Mouse (Mus musculus) CH12.LX (cell line): ENCODE measurements around the gene Nbas. TPM values are rescaled to one million over a fixed set of nuclear protein-coding genes. Genes with fewer than 3 reads are reported as not detected.

Experiments
- DNase-seq: peaks from one replicate; pipeline ENCODE4 v3.0.0-alpha.2; 2013; ENCODE audit errors: extremely low read depth
- H3K27ac ChIP-seq: 2 replicates; pipeline ENCODE4 v1.5.1; 2012; ENCODE audit warnings: low read depth, mild to moderate bottlenecking, control low read depth, moderate library complexity; ENCODE audit not compliant: insufficient read depth
- H3K27me3 ChIP-seq: replicated peaks from 2 replicates; pipeline ENCODE3; 2012; ENCODE audit warnings: inconsistent platforms
- H3K36me3 ChIP-seq, 2 experiments: replicated peaks in 1 of 2; 2 replicates each; pipeline versions ENCODE3 to v1.6.1; 2012; ENCODE audit warnings: inconsistent platforms in 1 of 2, low read length in 1 of 2, mild to moderate bottlenecking in 1 of 2, mixed read lengths in 1 of 2, moderate library complexity in 1 of 2; ENCODE audit not compliant: control insufficient read depth in 1 of 2, insufficient read depth in 1 of 2
- H3K4me1 ChIP-seq, 2 experiments: 2 replicates each; pipeline ENCODE4 v1.6.1; 2012; ENCODE audit warnings: inconsistent platforms in 1 of 2, moderate library complexity in 1 of 2; ENCODE audit not compliant: insufficient read depth in 2 of 2, control insufficient read depth in 1 of 2
- H3K4me2 ChIP-seq: 2 replicates; pipeline ENCODE4 v1.6.1; 2012; ENCODE audit warnings: low read depth, mild to moderate bottlenecking, control low read depth; ENCODE audit not compliant: poor library complexity, insufficient read depth, severe bottlenecking
- H3K4me3 ChIP-seq, 3 experiments: fragments of 150-350 bp in 1 of 3; sonication (generic) in 1 of 3; replicated peaks in 1 of 3; 2 replicates each; pipeline versions ENCODE3 to v1.5.1; 2011 to 2012; ENCODE audit warnings: low read depth in 2 of 3, low read length in 2 of 3, mild to moderate bottlenecking in 2 of 3, moderate library complexity in 2 of 3, control low read depth in 1 of 3, improper control_type of control experiment in 1 of 3, inconsistent platforms in 1 of 3, mixed read lengths in 1 of 3; ENCODE audit not compliant: poor library complexity in 1 of 3
- H3K79me2 ChIP-seq: replicated peaks from 2 replicates; pipeline ENCODE4 v1.6.1; 2012; ENCODE audit warnings: mild to moderate bottlenecking, moderate library complexity; ENCODE audit not compliant: control insufficient read depth, poor library complexity, insufficient read depth, severe bottlenecking; ENCODE audit errors: extremely low read depth
- H3K9ac ChIP-seq: 2 replicates; pipeline ENCODE4 v1.6.1; 2012; ENCODE audit warnings: low read depth, mild to moderate bottlenecking, control low read depth, moderate library complexity; ENCODE audit not compliant: insufficient read depth
- H3K9me3 ChIP-seq: replicated peaks from 2 replicates; pipeline ENCODE3; 2012; ENCODE audit warnings: low read length, inconsistent platforms, mixed read lengths
- BHLHE40 ChIP-seq: IDR thresholded peaks from 2 replicates; pipeline ENCODE4 v1.6.1; 2011; ENCODE audit warnings: mild to moderate bottlenecking, low read depth, low read length, improper control_type of control experiment
- CHD2 ChIP-seq: IDR thresholded peaks from 2 replicates; pipeline ENCODE4 v1.6.1; 2011; ENCODE audit warnings: low read length, improper control_type of control experiment
- CTCF ChIP-seq, 2 experiments: IDR thresholded peaks in 1 of 2; conservative IDR thresholded peaks in 1 of 2; 2 replicates each; pipeline ENCODE4 v1.5.1; 2011 to 2012; ENCODE audit warnings: low read depth in 2 of 2, low read length in 2 of 2, improper control_type of control experiment in 1 of 2, inconsistent platforms in 1 of 2, mild to moderate bottlenecking in 1 of 2, moderate library complexity in 1 of 2
- EP300 ChIP-seq: IDR thresholded peaks from 2 replicates; pipeline ENCODE4 v1.6.1; 2011; ENCODE audit warnings: low read length, improper control_type of control experiment
- ETS1 ChIP-seq: conservative IDR thresholded peaks from 2 replicates; pipeline ENCODE4 v1.6.1; 2012; ENCODE audit warnings: low read depth, mild to moderate bottlenecking, inconsistent platforms, low read length, improper control_type of control experiment, moderate library complexity
- IRF4 ChIP-seq: IDR thresholded peaks from 2 replicates; pipeline ENCODE4 v1.6.1; 2014; ENCODE audit warnings: low read depth, mild to moderate bottlenecking, inconsistent platforms, low read length, improper control_type of control experiment
- JUN ChIP-seq: IDR thresholded peaks from 2 replicates; pipeline ENCODE4 v1.6.1; 2011; ENCODE audit warnings: low read depth, mild to moderate bottlenecking, low read length, improper control_type of control experiment, moderate library complexity; ENCODE audit not compliant: insufficient read depth
- JUND ChIP-seq: conservative IDR thresholded peaks from 2 replicates; pipeline ENCODE4 v1.6.1; 2011; ENCODE audit warnings: low read depth, low read length, improper control_type of control experiment
- MAFK ChIP-seq: IDR thresholded peaks from 2 replicates; pipeline ENCODE4 v1.6.1; 2011; ENCODE audit warnings: low read length, improper control_type of control experiment; ENCODE audit not compliant: insufficient replicate concordance
- MAZ ChIP-seq: IDR thresholded peaks from 2 replicates; pipeline ENCODE4 v1.6.1; 2012; ENCODE audit warnings: low read depth, mild to moderate bottlenecking, inconsistent platforms, low read length, improper control_type of control experiment, moderate library complexity
- MEF2A ChIP-seq: IDR thresholded peaks from 2 replicates; pipeline ENCODE4 v1.6.1; 2014; ENCODE audit warnings: low read depth, mild to moderate bottlenecking, inconsistent platforms, low read length, improper control_type of control experiment, borderline replicate concordance
- MXI1 ChIP-seq: IDR thresholded peaks from 2 replicates; pipeline ENCODE4 v1.6.1; 2011; ENCODE audit warnings: mild to moderate bottlenecking, low read depth, low read length, improper control_type of control experiment
- PAX5 ChIP-seq: IDR thresholded peaks from 2 replicates; pipeline ENCODE4 v1.6.1; 2012; ENCODE audit warnings: low read length, inconsistent platforms, mixed read lengths
- POLR2AphosphoS2 ChIP-seq: IDR thresholded peaks from 2 replicates; pipeline ENCODE4 v1.6.1; 2011; ENCODE audit warnings: low read depth, low read length, improper control_type of control experiment
- RAD21 ChIP-seq: IDR thresholded peaks from 2 replicates; pipeline ENCODE4 v1.6.1; 2011; ENCODE audit warnings: low read depth, mild to moderate bottlenecking, low read length, improper control_type of control experiment, moderate library complexity
- UBTF ChIP-seq: IDR thresholded peaks from 2 replicates; pipeline ENCODE4 v1.6.1; 2012; ENCODE audit warnings: low read depth, mild to moderate bottlenecking, inconsistent platforms, low read length, improper control_type of control experiment, moderate library complexity
- USF2 ChIP-seq: conservative IDR thresholded peaks from 2 replicates; pipeline ENCODE4 v1.6.1; 2011; ENCODE audit warnings: low read depth, low read length, improper control_type of control experiment
- ZKSCAN1 ChIP-seq: IDR thresholded peaks from 2 replicates; pipeline ENCODE4 v1.6.1; 2012; ENCODE audit warnings: low read depth, inconsistent platforms, low read length, improper control_type of control experiment, borderline replicate concordance
- ZNF384 ChIP-seq: IDR thresholded peaks from 2 replicates; pipeline ENCODE4 v1.6.1; 2012; ENCODE audit warnings: low read depth, low read length, improper control_type of control experiment, inconsistent platforms
- dilution Hi-C: fragments of 300-500 bp; cut with MboI; formaldehyde crosslinking; loops from 2 replicates; pipeline ENCODE4 v1.14.3; 2020; ENCODE audit warnings: low sequenced_read_pairs; ENCODE audit not compliant: extremely low pct_unique_long_range_greater_than_20kb, extremely low pct_ligation_motif_present
- in situ Hi-C: fragments of 300-500 bp; cut with MboI; formaldehyde crosslinking; loops from 3 replicates; pipeline ENCODE4 v1.14.3; 2019; ENCODE audit warnings: low sequenced_read_pairs, low pct_ligation_motif_present, low pct_unique_long_range_greater_than_20kb, mixed read lengths
- polyA plus RNA-seq: library from polyadenylated mRNA; unstranded; fragments of >175 nt; gene quantifications from 2 replicates; pipeline ENCODE4 v1.2.1, GENCODE M21; 2012; ENCODE audit warnings: low read depth; ENCODE audit not compliant: insufficient read length
- total RNA-seq, 2 experiments: library from RNA; depleted of rRNA; stranded (reverse); fragments of 300-350 nt in 1 of 2; fragments of >200 nt in 1 of 2; gene quantifications; 2 replicates each; pipeline ENCODE4 v1.2.3; 2012 to 2014

Nbas gene
- total and polyA plus RNA-seq, 3 experiments = 16.9 to 51.6 (median 22.1) TPM

GRCm38 (mm10) chr12:13597026-13597425 lies 328.1 kb downstream of the Nbas start:
- TF ChIP-seq PAX5 (no peak), MXI1 (no peak), IRF4 (no peak), ZNF384 (no peak), BHLHE40 (no peak), MAFK (no peak), EP300 (no peak), CTCF (conservative IDR thresholded peaks at IDR 0.05 in 1 of 2, IDR thresholded peaks at IDR 0.05 in 1 of 2; ENCODE audit: low read depth in 2 of 2, low read length in 2 of 2) (no peak), ETS1 (no peak), USF2 (no peak), UBTF (no peak), RAD21 (no peak), JUND (no peak), JUN (no peak), MEF2A (no peak), MAZ (no peak), CHD2 (no peak)
- TF ChIP-seq, all 38 proteins: peak for 0
- dilution Hi-C loops (no loop called here), in situ Hi-C loops (no loop called here)
- H3K9me3 ChIP-seq = no peaks in the 10 kb centered on the region
- no peaks in the 10 kb centered on the region for H3K27me3 ChIP-seq
- DNase-seq = no peak
- no peaks in the 10 kb centered on the region for H3K4me1 ChIP-seq
- H3K79me2 ChIP-seq = no peaks in the 10 kb centered on the region
- no peak overlapping the region for H3K4me3 ChIP-seq
- no peak overlapping the region for H3K4me2 ChIP-seq
- no peaks in the 10 kb centered on the region for H3K36me3 ChIP-seq
- no peak overlapping the region for H3K27ac ChIP-seq
- H3K9ac ChIP-seq = no peak overlapping the region

GRCm38 (mm10) chr12:13598545-13598944 lies 329.6 kb downstream of the Nbas start:
- in situ Hi-C loops = no loop called here
- Histone ChIP-seq H3K27ac (no peak overlapping the region), H3K4me2 (no peak overlapping the region), H3K4me3 (no peak overlapping the region), H3K9ac (no peak overlapping the region), H3K79me2 (no peaks in the 10 kb centered on the region), H3K27me3 (no peaks in the 10 kb centered on the region), H3K9me3 (no peaks in the 10 kb centered on the region), H3K4me1 (peaks cover 0 to 11% of the 10 kb centered on the region in 2 experiments; a peak in 2 of 4 replicates), H3K36me3 (no peaks in the 10 kb centered on the region)
- no peak for TF ChIP-seq ZKSCAN1
- TF ChIP-seq EP300 = no peak
- no peak for TF ChIP-seq POLR2AphosphoS2
- DNase-seq = no peak
- dilution Hi-C loops = no loop called here
